Mouse (Mus musculus): ENCODE measurements at regions not wholly inside any gene's neighbourhood (a gene's known extent, or its start where the extent isn't known, plus 50 kb on each side); places are given as distances from the start of the nearest gene placed in this dataset.

GRCm38 (mm10) chr11:37442781-37443180 is 207.0 kb upstream of the Tenm2 start:
- Histone ChIP-seq H3K4me3 (no peak overlapping the region), H3K27me3 (ENCODE audit: control insufficient read depth, insufficient read depth, low read length) (no peaks in the 10 kb centered on the region), H3K36me3 (ENCODE audit: control insufficient read depth, insufficient read depth, low read length) (no peaks in the 10 kb centered on the region), H3K79me2 (replicated peaks; ENCODE audit: control insufficient read depth, insufficient read depth, low read length) (no peaks in the 10 kb centered on the region), H3K27ac (no peak overlapping the region), H3K9ac (ENCODE audit: low read depth, low read length) (no peak overlapping the region), H3K4me1 (ENCODE audit: control insufficient read depth, insufficient read depth, low read length) (no peaks in the 10 kb centered on the region)
- intact Hi-C loops (cut with DNase I): no loop called here
- 55% methylated on average over 2 of the region's 2 CpGs for WGBS
- no peak for DNase-seq
- TF ChIP-seq EP300 (IDR thresholded peaks at IDR 0.05; ENCODE audit: insufficient read depth, low read depth, low read length) (no peak), POLR2A (IDR thresholded peaks at IDR 0.05; ENCODE audit: insufficient read depth, low read depth, low read length) (no peak), CTCF (IDR thresholded peaks at IDR 0.05) (no peak)

GRCm38 (mm10) chr11:37434600-37434999 is 198.8 kb upstream of the Tenm2 start:
- H3K27me3 ChIP-seq (ENCODE audit: control insufficient read depth, insufficient read depth, low read length): no peaks in the 10 kb centered on the region
- no peak for DNase-seq
- no peaks in the 10 kb centered on the region for H3K4me1 ChIP-seq (ENCODE audit: control insufficient read depth, insufficient read depth, low read length)
- H3K9ac ChIP-seq (ENCODE audit: low read depth, low read length): no peak overlapping the region
- 79% methylated on average over 2 of the region's 2 CpGs for WGBS
- no peak overlapping the region for H3K4me3 ChIP-seq
- TF ChIP-seq EP300 (IDR thresholded peaks at IDR 0.05; ENCODE audit: insufficient read depth, low read depth, low read length) (no peak), POLR2A (IDR thresholded peaks at IDR 0.05; ENCODE audit: insufficient read depth, low read depth, low read length) (no peak), CTCF (IDR thresholded peaks at IDR 0.05) (no peak)
- no peaks in the 10 kb centered on the region for H3K36me3 ChIP-seq (ENCODE audit: control insufficient read depth, insufficient read depth, low read length)
- no peaks in the 10 kb centered on the region for H3K79me2 ChIP-seq (replicated peaks; ENCODE audit: control insufficient read depth, insufficient read depth, low read length)
- no peak overlapping the region for H3K27ac ChIP-seq
- intact Hi-C loops (cut with DNase I): no loop called here

GRCm38 (mm10) chr11:37424312-37425169 is 188.8 kb upstream of the Tenm2 start:
- Histone ChIP-seq H3K9ac (ENCODE audit: low read depth, low read length) (no peak overlapping the region), H3K27me3 (ENCODE audit: control insufficient read depth, insufficient read depth, low read length) (no peaks in the 10 kb centered on the region), H3K36me3 (ENCODE audit: control insufficient read depth, insufficient read depth, low read length) (no peaks in the 10 kb centered on the region), H3K4me1 (ENCODE audit: control insufficient read depth, insufficient read depth, low read length) (no peaks in the 10 kb centered on the region), H3K79me2 (replicated peaks; ENCODE audit: control insufficient read depth, insufficient read depth, low read length) (no peaks in the 10 kb centered on the region), H3K4me3 (no peak overlapping the region), H3K27ac (no peak overlapping the region)
- 54% methylated on average over 5 of the region's 5 CpGs for WGBS
- TF ChIP-seq EP300 (IDR thresholded peaks at IDR 0.05; ENCODE audit: insufficient read depth, low read depth, low read length) (no peak), CTCF (IDR thresholded peaks at IDR 0.05) (no peak)
- intact Hi-C loops (cut with DNase I): no loop called here
- no peak for DNase-seq

- H3K4me3 ChIP-seq: no peak overlapping the region
- H3K36me3 ChIP-seq (ENCODE audit: control insufficient read depth, insufficient read depth, low read length): no peaks in the 10 kb centered on the region
- no peak overlapping the region for H3K27ac ChIP-seq
- H3K4me1 ChIP-seq (ENCODE audit: control insufficient read depth, insufficient read depth, low read length): no peaks in the 10 kb centered on the region
- no peak overlapping the region for H3K9ac ChIP-seq (ENCODE audit: low read depth, low read length)
- no peak for DNase-seq
- no peak for TF ChIP-seq POLR2A (IDR thresholded peaks at IDR 0.05; ENCODE audit: insufficient read depth, low read depth, low read length)
- TF ChIP-seq EP300 (IDR thresholded peaks at IDR 0.05; ENCODE audit: insufficient read depth, low read depth, low read length): no peak
- no peak for TF ChIP-seq CTCF (IDR thresholded peaks at IDR 0.05)
- WGBS: 30% methylated on average over 3 of the region's 3 CpGs
- intact Hi-C loops (cut with DNase I): no loop called here
- H3K27me3 ChIP-seq (ENCODE audit: control insufficient read depth, insufficient read depth, low read length): no peaks in the 10 kb centered on the region
- H3K79me2 ChIP-seq (replicated peaks; ENCODE audit: control insufficient read depth, insufficient read depth, low read length): no peaks in the 10 kb centered on the region
These were observed 177.1 kb upstream of the Tenm2 start for GRCm38 (mm10) chr11:37412868-37413267.

GRCm38 (mm10) chr11:37367971-37368370 is 132.2 kb upstream of the Tenm2 start:
- no peak overlapping the region for H3K9ac ChIP-seq (ENCODE audit: low read depth, low read length)
- no peak overlapping the region for H3K27ac ChIP-seq
- no peaks in the 10 kb centered on the region for H3K36me3 ChIP-seq (ENCODE audit: control insufficient read depth, insufficient read depth, low read length)
- H3K4me1 ChIP-seq (ENCODE audit: control insufficient read depth, insufficient read depth, low read length): no peaks in the 10 kb centered on the region
- DNase-seq: no peak
- no peak overlapping the region for H3K4me3 ChIP-seq
- 69% methylated on average over 1 of the region's 1 CpGs for WGBS
- H3K79me2 ChIP-seq (replicated peaks; ENCODE audit: control insufficient read depth, insufficient read depth, low read length): no peaks in the 10 kb centered on the region
- no peaks in the 10 kb centered on the region for H3K27me3 ChIP-seq (ENCODE audit: control insufficient read depth, insufficient read depth, low read length)
- intact Hi-C loops (cut with DNase I): no loop called here
- TF ChIP-seq POLR2A (IDR thresholded peaks at IDR 0.05; ENCODE audit: insufficient read depth, low read depth, low read length) (no peak), EP300 (IDR thresholded peaks at IDR 0.05; ENCODE audit: insufficient read depth, low read depth, low read length) (no peak), CTCF (IDR thresholded peaks at IDR 0.05) (no peak)

GRCm38 (mm10) chr11:37364430-37364829 is 128.7 kb upstream of the Tenm2 start:
- no peaks in the 10 kb centered on the region for H3K27me3 ChIP-seq (ENCODE audit: control insufficient read depth, insufficient read depth, low read length)
- no peak overlapping the region for H3K9ac ChIP-seq (ENCODE audit: low read depth, low read length)
- H3K4me1 ChIP-seq (ENCODE audit: control insufficient read depth, insufficient read depth, low read length): no peaks in the 10 kb centered on the region
- intact Hi-C loops (cut with DNase I): no loop called here
- H3K27ac ChIP-seq: no peak overlapping the region
- H3K36me3 ChIP-seq (ENCODE audit: control insufficient read depth, insufficient read depth, low read length): no peaks in the 10 kb centered on the region
- DNase-seq: peak in 1 of 2 experiments; percentile 3
- H3K4me3 ChIP-seq: no peak overlapping the region
- H3K79me2 ChIP-seq (replicated peaks; ENCODE audit: control insufficient read depth, insufficient read depth, low read length): no peaks in the 10 kb centered on the region
- 64% methylated on average over 2 of the region's 2 CpGs for WGBS
- no peak for TF ChIP-seq EP300 (IDR thresholded peaks at IDR 0.05; ENCODE audit: insufficient read depth, low read depth, low read length)
- no peak for TF ChIP-seq POLR2A (IDR thresholded peaks at IDR 0.05; ENCODE audit: insufficient read depth, low read depth, low read length)
- TF ChIP-seq CTCF (IDR thresholded peaks at IDR 0.05): no peak

All from heart, adult 2 months (tissue).